Mouse (Mus musculus): ENCODE data around the gene S100a5. TPM values are rescaled to one million over a fixed set of nuclear protein-coding genes. Genes with fewer than 3 reads are reported as not detected.

The S100a5 gene
- polyA plus RNA-seq (2017; shearing (Covaris generic)), result not detected

GRCm38 (mm10) chr3:90608223-90608622 lies at the start of gene S100a5:
TSS of gene S100a5 (plus strand) at chr3:90608523.

GRCm38 (mm10) chr3:90560008-90560628 lies 48.2 kb upstream of the S100a5 start, which contains the start of gene S100a3:
TSS of gene S100a3 (plus strand) at chr3:90560578.

GRCm38 (mm10) chr3:90589947-90590346 lies 18.4 kb upstream of the S100a5 start, which contains the start of gene S100a2:
TSS of gene S100a2 (plus strand) at chr3:90590247.

GRCm38 (mm10) chr3:90601486-90602110 lies 6.7 kb upstream of the S100a5 start, which contains the start of gene Gm42674:
TSS of gene Gm42674 (plus strand) at chr3:90601904.

GRCm38 (mm10) chr3:90603623-90604022 lies 4.7 kb upstream of the S100a5 start, which contains the start of gene S100a4:
TSS of gene S100a4 (plus strand) at chr3:90603771.

GRCm38 (mm10) chr3:90612728-90613291 lies 4.5 kb downstream of the S100a5 start, which contains the start of gene S100a6:
TSS of gene S100a6 (plus strand) at chr3:90612882.

GRCm38 (mm10) chr3:90653717-90654116 lies 45.4 kb downstream of the S100a5 start, which contains the start of gene S100a7a:
TSS of gene S100a7a (plus strand) at chr3:90654017.

Other genes starting within 250 kb of the S100a5 start
- gene Slc27a3, start 218.6 kb upstream of the S100a5 start, polyA plus RNA-seq (2017; shearing (Covaris generic)), result 0.24 TPM
- gene Ints3, start 174.9 kb upstream of the S100a5 start, polyA plus RNA-seq (2017; shearing (Covaris generic)), result 43.9 TPM
- gene Npr1, start 142.7 kb upstream of the S100a5 start, polyA plus RNA-seq (2017; shearing (Covaris generic)), result not detected
- 116 TPM for gene Ilf2, start 132.4 kb upstream of the S100a5 start, polyA plus RNA-seq (2017; shearing (Covaris generic))
- 132 TPM for gene Snapin, start 117.5 kb upstream of the S100a5 start, polyA plus RNA-seq (2017; shearing (Covaris generic))
- 218 TPM for gene Chtop, start 99.0 kb upstream of the S100a5 start, polyA plus RNA-seq (2017; shearing (Covaris generic))
- 4.7 TPM for gene S100a1, start 94.1 kb upstream of the S100a5 start, polyA plus RNA-seq (2017; shearing (Covaris generic))
- gene S100a13, start 94.1 kb upstream of the S100a5 start, polyA plus RNA-seq (2017; shearing (Covaris generic)), result 157 TPM
- gene S100a14, start 81.7 kb upstream of the S100a5 start, polyA plus RNA-seq (2017; shearing (Covaris generic)), result not detected
- 0.43 TPM for gene S100a16, start 71.3 kb upstream of the S100a5 start, polyA plus RNA-seq (2017; shearing (Covaris generic))
- gene S100a3, start 47.9 kb upstream of the S100a5 start, polyA plus RNA-seq (2017; shearing (Covaris generic)), result 2.4 TPM
- gene S100a2, start 18.3 kb upstream of the S100a5 start, polyA plus RNA-seq (2017; shearing (Covaris generic)), result 1.1 TPM
- not detected for gene Gm42674, start 6.6 kb upstream of the S100a5 start, polyA plus RNA-seq (2017; shearing (Covaris generic))
- 209 TPM for gene S100a4, start 4.8 kb upstream of the S100a5 start, polyA plus RNA-seq (2017; shearing (Covaris generic))
- 374 TPM for gene S100a6, start 4.4 kb downstream of the S100a5 start, polyA plus RNA-seq (2017; shearing (Covaris generic))
- gene S100a7a, start 45.5 kb downstream of the S100a5 start, polyA plus RNA-seq (2017; shearing (Covaris generic)), result not detected
- gene S100a8, start 60.5 kb downstream of the S100a5 start, polyA plus RNA-seq (2017; shearing (Covaris generic)), result not detected
- not detected for gene S100a9, start 87.2 kb downstream of the S100a5 start, polyA plus RNA-seq (2017; shearing (Covaris generic))
- gene Pglyrp4, start 118.4 kb downstream of the S100a5 start, polyA plus RNA-seq (2017; shearing (Covaris generic)), result not detected
- gene Gm5849, start 169.4 kb downstream of the S100a5 start, polyA plus RNA-seq (2017; shearing (Covaris generic)), result not detected

All from inflammation-experienced regulatory T-cells, adult 16 weeks (primary cell).